Mouse (Mus musculus): ENCODE measurements around the gene Pacsin3.

Gene Pacsin3

GRCm38 (mm10) chr2:91263692-91264660 is 8.2 kb downstream of the Pacsin3 start:
- no peak for DNase-seq

- peak; percentile 98 to 99 for DNase-seq
These were observed 9.2 kb downstream of the Pacsin3 start, which contains the start of gene Arfgap2 for GRCm38 (mm10) chr2:91264711-91265681. Arfgap2 (plus strand) TSS chr2:91264974.

GRCm38 (mm10) chr2:91268042-91268441 is 12.3 kb downstream of the Pacsin3 start:
- DNase-seq = no peak

GRCm38 (mm10) chr2:91268706-91269105 is 13.0 kb downstream of the Pacsin3 start:
- DNase-seq = no peak

GRCm38 (mm10) chr2:91269687-91270133 is 14.0 kb downstream of the Pacsin3 start:
- no peak for DNase-seq

GRCm38 (mm10) chr2:91278749-91279371 is 23.1 kb downstream of the Pacsin3 start:
- peak; percentile 63 to 70 for DNase-seq

GRCm38 (mm10) chr2:91279372-91279755 is 23.6 kb downstream of the Pacsin3 start:
- DNase-seq = no peak

- peak in 1 of 2 experiments; percentile 49 for DNase-seq
These were observed 25.6 kb downstream of the Pacsin3 start for GRCm38 (mm10) chr2:91281366-91281765.

- DNase-seq = no peak
These were observed 28.2 kb downstream of the Pacsin3 start for GRCm38 (mm10) chr2:91283972-91284371.

GRCm38 (mm10) chr2:91284375-91285199 is 28.8 kb downstream of the Pacsin3 start:
- peak; percentile 54 to 79 for DNase-seq

- DNase-seq = peak; percentile 83 to 87
These were observed 30.2 kb downstream of the Pacsin3 start for GRCm38 (mm10) chr2:91285885-91286505.

- DNase-seq = no peak
These were observed 31.8 kb downstream of the Pacsin3 start for GRCm38 (mm10) chr2:91287563-91287962.

GRCm38 (mm10) chr2:91291197-91292007 is 35.6 kb downstream of the Pacsin3 start:
- DNase-seq = peak; percentile 41 to 80

- DNase-seq = no peak
These were observed 38.5 kb downstream of the Pacsin3 start for GRCm38 (mm10) chr2:91294226-91294625.

GRCm38 (mm10) chr2:91295895-91296294 is 40.1 kb downstream of the Pacsin3 start:
- no peak for DNase-seq

GRCm38 (mm10) chr2:91299156-91299555 is 43.4 kb downstream of the Pacsin3 start:
- DNase-seq = peak; percentile 49 to 76

GRCm38 (mm10) chr2:91300784-91301183 is 45.0 kb downstream of the Pacsin3 start:
- no peak for DNase-seq

GRCm38 (mm10) chr2:91301836-91302235 is 46.1 kb downstream of the Pacsin3 start:
- DNase-seq = no peak

- DNase-seq = no peak
These were observed 47.1 kb downstream of the Pacsin3 start for GRCm38 (mm10) chr2:91302845-91303244.

- no peak for DNase-seq
These were observed 50.2 kb downstream of the Pacsin3 start for GRCm38 (mm10) chr2:91305926-91306325.
